Mouse (Mus musculus): ENCODE data around the gene Ano6. TPM values are rescaled to one million over a fixed set of nuclear protein-coding genes. Genes with fewer than 3 reads are reported as not detected.

The Ano6 gene
- polyA plus RNA-seq, 1 experiment from 2014 or later, result 57.3 TPM

DNA sequence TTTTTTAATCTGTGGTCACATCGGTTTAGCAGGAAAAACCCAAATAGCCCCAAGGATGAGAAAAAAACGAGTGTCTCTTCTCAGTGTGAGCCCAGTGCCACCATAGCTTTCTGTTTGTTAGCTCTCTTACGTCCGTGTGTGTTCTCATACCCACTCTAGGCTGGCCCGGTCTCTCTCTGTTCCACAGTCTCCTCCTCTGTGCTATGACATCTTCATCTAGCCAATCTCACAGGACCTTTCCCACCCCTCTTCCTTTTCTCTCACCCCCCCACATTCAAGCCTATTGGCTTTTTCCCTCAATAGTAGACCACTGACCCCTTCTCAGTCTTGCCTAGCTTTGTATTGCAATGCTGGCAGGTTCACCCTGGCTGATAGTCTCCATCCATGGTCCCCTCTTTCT lies 179.5 kb downstream of the Ano6 start:
- DNase-seq (ENCODE audit: low spot score), result no peak
- Histone ChIP-seq H3K4me2 (ENCODE audit: low read depth, low read length) (no peak overlapping the region), H3K27me3 (replicated peaks; ENCODE audit: control insufficient read depth, insufficient read depth, low read length) (no peaks in the 10 kb centered on the region), H3K27ac (replicated peaks; ENCODE audit: low read depth, low read length) (no peak overlapping the region), H3K4me1 (ENCODE audit: control insufficient read depth, insufficient read depth, low read length) (no peaks in the 10 kb centered on the region), H3K36me3 (ENCODE audit: control insufficient read depth, insufficient read depth, low read length) (peaks cover 55% of the 10 kb centered on the region), H3K9me3 (ENCODE audit: control insufficient read depth, low read length) (no peaks in the 10 kb centered on the region), H3K9ac (ENCODE audit: low read depth, low read length) (no peak overlapping the region), H3K4me3 (ENCODE audit: low read depth, low read length) (no peak overlapping the region)
- no peak for ATAC-seq (ENCODE audit: low read depth)
- WGBS, result 85% methylated on average over 5 of the region's 5 CpGs

DNA sequence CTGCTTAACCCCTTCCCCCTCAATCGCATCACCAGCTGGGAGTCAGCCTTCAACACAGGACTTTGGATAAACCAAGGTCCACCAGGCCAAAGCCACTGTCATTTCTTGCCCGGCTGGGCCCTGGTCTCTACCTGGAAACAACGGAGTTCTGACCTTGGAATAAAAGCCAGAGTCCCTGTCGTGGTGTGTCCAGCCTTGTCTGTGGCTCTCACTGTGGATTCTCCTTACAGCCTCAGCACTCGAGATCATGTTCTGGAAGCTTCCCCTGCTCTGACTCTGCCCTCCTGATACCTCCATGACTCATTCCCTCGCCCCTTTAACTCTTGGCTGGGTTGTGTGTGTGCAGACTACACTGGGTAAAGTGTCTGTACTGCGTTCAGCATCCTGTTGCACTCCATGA lies 180.0 kb downstream of the Ano6 start:
- H3K9me3 ChIP-seq (ENCODE audit: control insufficient read depth, low read length), result no peaks in the 10 kb centered on the region
- H3K36me3 ChIP-seq (ENCODE audit: control insufficient read depth, insufficient read depth, low read length), result peaks cover 55% of the 10 kb centered on the region
- H3K9ac ChIP-seq (ENCODE audit: low read depth, low read length), result no peak overlapping the region
- no peaks in the 10 kb centered on the region for H3K4me1 ChIP-seq (ENCODE audit: control insufficient read depth, insufficient read depth, low read length)
- ATAC-seq (ENCODE audit: low read depth) (no peak), DNase-seq (ENCODE audit: low spot score) (no peak)
- no peaks in the 10 kb centered on the region for H3K27me3 ChIP-seq (replicated peaks; ENCODE audit: control insufficient read depth, insufficient read depth, low read length)
- no peak overlapping the region for H3K27ac ChIP-seq (replicated peaks; ENCODE audit: low read depth, low read length)
- H3K4me3 ChIP-seq (ENCODE audit: low read depth, low read length), result no peak overlapping the region
- WGBS, result 95% methylated on average over 7 of the region's 7 CpGs
- no peak overlapping the region for H3K4me2 ChIP-seq (ENCODE audit: low read depth, low read length)

DNA sequence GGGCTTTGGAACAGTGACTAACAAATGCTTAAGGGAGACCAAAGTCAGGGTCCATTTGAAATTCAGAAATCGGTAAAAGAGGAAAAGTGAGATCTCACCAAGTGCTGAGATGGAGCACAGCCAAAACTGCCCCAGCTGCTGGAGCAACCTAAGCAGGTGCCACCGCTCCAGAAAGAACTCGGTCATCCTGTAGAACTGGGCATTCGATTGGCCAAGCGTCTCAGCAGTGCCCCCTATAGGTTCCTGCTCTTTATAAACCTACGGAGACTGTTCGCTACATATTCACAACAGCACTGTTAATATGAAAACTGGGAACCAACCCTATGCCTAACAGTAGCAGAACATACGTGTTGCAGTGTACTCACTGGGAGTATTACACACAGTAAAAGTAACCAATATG lies 180.7 kb downstream of the Ano6 start:
- H3K4me2 ChIP-seq (ENCODE audit: low read depth, low read length), result no peak overlapping the region
- ATAC-seq (ENCODE audit: low read depth), result no peak
- H3K4me1 ChIP-seq (ENCODE audit: control insufficient read depth, insufficient read depth, low read length), result peaks cover 1% of the 10 kb centered on the region; the same call in 1 of the 2 replicates
- H3K9me3 ChIP-seq (ENCODE audit: control insufficient read depth, low read length), result no peaks in the 10 kb centered on the region
- DNase-seq (ENCODE audit: low spot score), result no peak
- 94% methylated on average over 8 of the region's 8 CpGs for WGBS
- peaks cover 52% of the 10 kb centered on the region for H3K36me3 ChIP-seq (ENCODE audit: control insufficient read depth, insufficient read depth, low read length)
- no peak overlapping the region for H3K9ac ChIP-seq (ENCODE audit: low read depth, low read length)
- H3K27me3 ChIP-seq (replicated peaks; ENCODE audit: control insufficient read depth, insufficient read depth, low read length), result no peaks in the 10 kb centered on the region
- no peak overlapping the region for H3K4me3 ChIP-seq (ENCODE audit: low read depth, low read length)
- no peak overlapping the region for H3K27ac ChIP-seq (replicated peaks; ENCODE audit: low read depth, low read length)

DNA sequence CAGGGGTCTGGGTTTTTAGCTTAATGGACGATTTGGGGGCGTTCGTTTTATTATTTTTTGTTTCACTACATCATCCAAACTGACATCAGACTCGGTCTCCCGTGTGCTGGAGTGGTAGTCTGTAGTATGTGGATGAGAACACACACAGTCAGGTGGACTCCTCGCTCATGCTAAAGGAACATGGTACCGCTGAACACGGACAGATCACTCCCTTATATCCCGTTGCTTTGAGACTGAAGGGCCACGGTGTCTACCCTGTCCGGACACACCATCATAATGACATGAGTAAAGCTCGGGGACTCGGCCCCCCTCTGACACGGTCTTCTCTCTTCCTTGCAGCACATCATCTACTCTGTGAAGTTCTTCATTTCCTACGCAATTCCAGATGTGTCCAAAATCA lies 181.5 kb downstream of the Ano6 start:
- peaks cover 7% of the 10 kb centered on the region; the same call in 1 of the 2 replicates for H3K4me1 ChIP-seq (ENCODE audit: control insufficient read depth, insufficient read depth, low read length)
- no peak overlapping the region for H3K4me2 ChIP-seq (ENCODE audit: low read depth, low read length)
- ATAC-seq (ENCODE audit: low read depth) (no peak), DNase-seq (ENCODE audit: low spot score) (no peak)
- H3K4me3 ChIP-seq (ENCODE audit: low read depth, low read length), result no peak overlapping the region
- WGBS, result 95% methylated on average over 15 of the region's 15 CpGs
- H3K36me3 ChIP-seq (ENCODE audit: control insufficient read depth, insufficient read depth, low read length), result peaks cover 50% of the 10 kb centered on the region
- no peaks in the 10 kb centered on the region for H3K9me3 ChIP-seq (ENCODE audit: control insufficient read depth, low read length)
- H3K9ac ChIP-seq (ENCODE audit: low read depth, low read length), result no peak overlapping the region
- no peak overlapping the region for H3K27ac ChIP-seq (replicated peaks; ENCODE audit: low read depth, low read length)
- no peaks in the 10 kb centered on the region for H3K27me3 ChIP-seq (replicated peaks; ENCODE audit: control insufficient read depth, insufficient read depth, low read length)

DNA sequence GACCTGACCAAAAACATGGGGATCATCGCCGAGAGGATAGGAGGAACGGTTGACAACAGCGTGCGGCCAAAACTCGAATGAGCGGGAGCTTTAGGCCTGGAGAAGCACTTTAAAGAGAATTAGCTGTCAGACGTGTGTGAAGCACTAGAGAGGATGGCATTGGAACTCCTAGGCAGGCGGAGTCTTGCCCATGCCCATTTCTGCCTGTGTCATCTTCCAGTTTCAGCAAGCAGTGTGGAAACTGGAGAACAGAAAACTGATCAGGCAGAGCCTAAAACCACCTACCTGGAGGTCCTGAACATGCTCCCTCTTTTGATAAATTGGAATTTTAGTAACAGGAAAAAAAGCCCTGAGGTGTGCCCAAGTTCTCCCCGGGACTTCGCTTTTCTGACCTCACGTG lies 182.0 kb downstream of the Ano6 start:
- no peak for ATAC-seq (ENCODE audit: low read depth)
- H3K4me3 ChIP-seq (ENCODE audit: low read depth, low read length), result no peak overlapping the region
- no peak overlapping the region for H3K27ac ChIP-seq (replicated peaks; ENCODE audit: low read depth, low read length)
- no peaks in the 10 kb centered on the region for H3K9me3 ChIP-seq (ENCODE audit: control insufficient read depth, low read length)
- H3K4me1 ChIP-seq (ENCODE audit: control insufficient read depth, insufficient read depth, low read length), result peaks cover 7% of the 10 kb centered on the region; the same call in 1 of the 2 replicates
- H3K9ac ChIP-seq (ENCODE audit: low read depth, low read length), result no peak overlapping the region
- H3K27me3 ChIP-seq (replicated peaks; ENCODE audit: control insufficient read depth, insufficient read depth, low read length), result no peaks in the 10 kb centered on the region
- 90% methylated on average over 12 of the region's 12 CpGs for WGBS
- H3K36me3 ChIP-seq (ENCODE audit: control insufficient read depth, insufficient read depth, low read length), result peaks cover 50% of the 10 kb centered on the region
- no peak for DNase-seq (ENCODE audit: low spot score)
- H3K4me2 ChIP-seq (ENCODE audit: low read depth, low read length), result no peak overlapping the region

DNA sequence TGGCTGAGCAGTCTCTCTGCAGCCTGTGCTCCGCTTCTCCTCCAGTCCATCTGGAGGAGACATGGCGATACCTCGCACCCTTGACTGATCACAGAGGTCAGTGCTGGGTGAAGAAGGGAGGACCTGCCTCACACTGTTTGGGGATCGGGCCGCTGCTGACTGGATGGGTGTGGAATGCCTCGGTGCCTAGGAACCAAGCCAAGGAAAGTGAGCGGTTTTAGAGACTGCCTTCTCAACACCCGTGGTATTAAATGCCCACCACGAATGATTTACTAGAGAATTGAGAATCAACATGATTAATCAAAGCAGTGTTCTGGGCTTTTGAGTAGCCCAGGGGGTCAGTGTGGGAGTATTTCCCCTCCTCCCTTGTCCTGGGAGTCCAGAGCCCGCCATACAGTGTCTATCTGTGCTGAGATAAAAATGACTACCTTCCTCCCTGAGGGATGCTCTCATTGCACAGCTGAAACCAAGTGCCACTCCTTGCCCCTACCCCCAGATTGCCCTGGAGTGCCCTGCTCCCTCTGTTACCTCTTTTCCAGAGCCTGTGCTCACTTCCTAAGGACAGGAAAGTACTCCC lies 183.5 kb downstream of the Ano6 start:
- Histone ChIP-seq H3K27me3 (replicated peaks; ENCODE audit: control insufficient read depth, insufficient read depth, low read length) (no peaks in the 10 kb centered on the region), H3K36me3 (ENCODE audit: control insufficient read depth, insufficient read depth, low read length) (peaks cover 40% of the 10 kb centered on the region), H3K9ac (ENCODE audit: low read depth, low read length) (no peak overlapping the region), H3K27ac (replicated peaks; ENCODE audit: low read depth, low read length) (no peak overlapping the region), H3K4me2 (ENCODE audit: low read depth, low read length) (no peak overlapping the region), H3K4me1 (ENCODE audit: control insufficient read depth, insufficient read depth, low read length) (peaks cover 7% of the 10 kb centered on the region; the same call in 1 of the 2 replicates), H3K9me3 (ENCODE audit: control insufficient read depth, low read length) (no peaks in the 10 kb centered on the region), H3K4me3 (ENCODE audit: low read depth, low read length) (no peak overlapping the region)
- no peak for ATAC-seq (ENCODE audit: low read depth)
- DNase-seq (ENCODE audit: low spot score), result no peak
- 70% methylated on average over 10 of the region's 10 CpGs for WGBS

DNA sequence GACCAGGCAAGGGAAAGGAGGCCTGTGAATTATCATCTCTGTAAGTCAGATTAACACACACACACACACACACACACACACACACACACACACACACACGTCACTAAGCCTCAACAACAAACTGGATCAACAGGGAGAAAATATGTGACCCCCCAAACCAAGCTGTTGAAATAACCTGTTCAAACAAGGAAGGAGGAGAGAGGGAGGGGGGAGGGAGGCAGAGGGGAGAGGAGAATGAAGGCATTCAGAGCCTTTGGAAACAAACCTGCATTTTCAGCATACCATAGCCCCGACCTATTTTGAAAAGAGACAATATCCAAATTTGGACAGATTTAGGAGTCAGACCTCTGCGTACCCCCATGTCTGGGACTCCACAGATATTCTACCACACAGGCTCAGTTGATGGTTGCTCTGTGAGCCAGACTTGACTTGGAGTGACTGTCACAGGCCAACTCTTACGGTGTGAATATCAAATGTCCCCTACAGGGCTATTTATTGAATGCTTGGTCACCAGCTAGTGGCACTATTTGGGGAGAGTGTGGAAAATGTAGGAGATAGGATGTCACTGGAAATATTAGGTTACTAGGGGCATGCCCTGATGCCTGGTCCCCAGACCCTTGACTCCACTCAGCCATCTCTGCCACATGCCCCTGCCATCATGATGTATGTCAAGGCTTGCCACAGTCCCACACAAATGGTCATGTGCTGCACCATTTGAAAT lies 185.7 kb downstream of the Ano6 start:
- Histone ChIP-seq H3K4me3 (ENCODE audit: low read depth, low read length) (no peak overlapping the region), H3K27me3 (replicated peaks; ENCODE audit: control insufficient read depth, insufficient read depth, low read length) (no peaks in the 10 kb centered on the region), H3K4me1 (ENCODE audit: control insufficient read depth, insufficient read depth, low read length) (peaks cover 7% of the 10 kb centered on the region; the same call in 1 of the 2 replicates), H3K27ac (replicated peaks; ENCODE audit: low read depth, low read length) (no peak overlapping the region), H3K9me3 (ENCODE audit: control insufficient read depth, low read length) (no peaks in the 10 kb centered on the region), H3K9ac (ENCODE audit: low read depth, low read length) (no peak overlapping the region), H3K36me3 (ENCODE audit: control insufficient read depth, insufficient read depth, low read length) (peaks cover 24% of the 10 kb centered on the region), H3K4me2 (ENCODE audit: low read depth, low read length) (no peak overlapping the region)
- ATAC-seq (ENCODE audit: low read depth), result no peak
- WGBS, result 39% methylated on average over 4 of the region's 4 CpGs
- DNase-seq (ENCODE audit: low spot score), result no peak

DNA sequence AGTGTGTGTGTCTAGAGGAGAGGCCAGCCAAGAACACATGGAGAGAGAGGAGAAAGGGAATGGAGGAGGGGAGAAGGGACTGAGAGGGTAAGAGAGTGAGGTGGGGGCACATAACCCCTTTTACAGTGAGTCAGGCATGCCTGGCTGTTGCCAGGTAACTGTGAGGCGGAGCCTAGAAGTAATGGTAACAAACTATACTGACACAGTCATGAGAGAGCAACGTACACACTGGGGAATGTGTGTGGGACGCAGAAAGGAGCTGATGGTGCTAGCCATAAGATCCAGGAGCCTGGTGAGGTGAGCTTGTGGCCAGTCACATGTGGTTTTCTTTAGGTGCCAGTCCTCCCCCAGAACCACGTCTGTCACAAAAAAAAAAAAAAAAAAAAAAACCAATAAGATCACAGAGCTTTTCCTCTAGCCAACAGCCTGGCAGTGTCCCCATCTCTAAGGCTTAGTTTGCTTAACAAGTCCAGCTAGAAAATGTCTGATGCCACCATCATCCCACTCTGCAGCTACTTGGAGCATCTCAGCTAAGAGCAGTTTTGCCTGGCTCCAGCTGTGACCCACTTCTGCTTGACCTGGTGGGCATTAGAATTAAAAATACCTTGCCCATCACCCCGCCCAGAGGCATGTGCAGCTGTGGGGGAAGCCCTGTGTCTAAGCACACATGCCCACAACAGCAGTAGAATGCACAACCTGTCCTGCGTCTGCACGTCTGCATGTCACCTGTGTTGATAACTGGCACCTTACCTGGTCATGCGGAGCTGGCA lies 186.7 kb downstream of the Ano6 start:
- peaks cover 7% of the 10 kb centered on the region; the same call in 1 of the 2 replicates for H3K4me1 ChIP-seq (ENCODE audit: control insufficient read depth, insufficient read depth, low read length)
- 74% methylated on average over 8 of the region's 8 CpGs for WGBS

More for the DNA sequence above, 186.7 kb downstream of the Ano6 start:
- H3K9ac ChIP-seq (ENCODE audit: low read depth, low read length), result no peak overlapping the region
- H3K9me3 ChIP-seq (ENCODE audit: control insufficient read depth, low read length), result no peaks in the 10 kb centered on the region
- peaks cover 20% of the 10 kb centered on the region for H3K36me3 ChIP-seq (ENCODE audit: control insufficient read depth, insufficient read depth, low read length)
- ATAC-seq (ENCODE audit: low read depth) (no peak), DNase-seq (ENCODE audit: low spot score) (no peak)
- H3K4me3 ChIP-seq (ENCODE audit: low read depth, low read length), result no peak overlapping the region
- H3K27me3 ChIP-seq (replicated peaks; ENCODE audit: control insufficient read depth, insufficient read depth, low read length), result no peaks in the 10 kb centered on the region
- no peak overlapping the region for H3K27ac ChIP-seq (replicated peaks; ENCODE audit: low read depth, low read length)
- H3K4me2 ChIP-seq (ENCODE audit: low read depth, low read length), result no peak overlapping the region

Measured in embryonic facial prominence, embryonic 14.5 days (tissue).